Mouse (Mus musculus) embryo, embryonic 10 days (tissue): ENCODE results near the gene Gm10134.
"Not testable (repeated sequence)": the region's sequence is repeated elsewhere in the genome, so short reads cannot be mapped to it uniquely, and the experiment has no call there.

ENCODE experiments used
- DNase-seq: peaks from one replicate; pipeline ENCODE4 v3.0.0-alpha.2; 2015; ENCODE audit warnings: low spot score

Gene Gm10134

GRCm38 (mm10) chr2:28505795-28506194 is at the start of gene Gm10134:
Gene Gm10134, plus strand, starts transcription at chr2:28506095.
- no peak for DNase-seq

DNA sequence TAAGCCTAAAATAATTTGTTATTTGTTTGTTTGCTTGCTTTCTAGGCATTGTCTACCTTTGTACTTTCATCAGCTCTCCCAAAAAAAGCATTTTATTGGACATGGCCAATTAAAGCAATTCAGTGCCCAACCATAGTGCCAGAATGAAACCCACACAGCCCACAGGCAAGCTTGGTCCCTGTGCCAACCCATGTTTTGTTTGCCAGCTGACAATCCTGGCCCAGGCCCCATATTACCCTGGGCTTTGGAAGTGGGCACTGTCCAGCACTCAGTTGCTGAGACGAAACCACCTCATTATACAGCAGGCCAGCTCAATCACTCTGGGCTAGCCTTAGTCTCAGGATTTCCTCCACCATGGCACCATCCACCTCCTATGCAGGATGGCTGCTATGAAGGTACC is 49.3 kb upstream of the Gm10134 start:
- no peak for DNase-seq

DNA sequence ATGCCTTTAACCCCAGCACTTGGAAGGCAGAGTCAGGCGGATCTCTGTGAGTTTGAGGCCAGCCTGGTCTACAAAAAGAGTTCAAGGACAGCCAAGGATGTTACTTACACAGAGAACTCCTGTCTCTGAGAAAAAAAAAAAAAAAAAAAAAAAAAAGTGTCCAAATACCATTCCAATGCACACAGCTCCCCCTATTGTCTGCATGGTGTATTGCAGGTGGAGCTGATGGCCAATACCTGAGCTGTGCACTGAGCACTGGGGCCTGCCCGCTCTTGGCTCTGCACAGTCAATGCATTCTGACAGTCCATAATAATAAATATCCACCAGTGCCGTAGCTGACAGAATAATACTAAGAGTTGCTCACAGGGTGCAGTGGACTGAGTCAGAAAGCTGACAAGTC is 42.0 kb upstream of the Gm10134 start:
- peak; percentile 83 for DNase-seq

DNA sequence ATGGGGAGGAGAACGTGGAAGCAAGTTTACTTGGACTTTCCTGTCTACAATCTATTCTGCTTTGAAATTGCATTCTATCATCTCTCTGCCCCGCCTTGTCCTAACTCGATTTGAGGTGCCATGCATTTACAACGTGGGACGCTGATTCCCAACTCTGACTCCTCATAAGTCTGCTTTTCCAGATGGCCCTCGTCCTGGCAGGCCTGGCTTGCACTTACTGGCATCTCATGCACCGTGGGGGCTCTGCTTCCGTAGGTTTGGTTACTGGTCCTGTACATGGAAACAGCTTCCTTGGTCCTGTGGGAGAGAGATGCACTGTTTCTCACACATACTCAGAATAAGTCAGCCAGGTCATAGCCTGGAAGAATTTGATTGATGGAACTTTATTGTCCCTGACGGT is 41.0 kb upstream of the Gm10134 start:
- no peak for DNase-seq

DNA sequence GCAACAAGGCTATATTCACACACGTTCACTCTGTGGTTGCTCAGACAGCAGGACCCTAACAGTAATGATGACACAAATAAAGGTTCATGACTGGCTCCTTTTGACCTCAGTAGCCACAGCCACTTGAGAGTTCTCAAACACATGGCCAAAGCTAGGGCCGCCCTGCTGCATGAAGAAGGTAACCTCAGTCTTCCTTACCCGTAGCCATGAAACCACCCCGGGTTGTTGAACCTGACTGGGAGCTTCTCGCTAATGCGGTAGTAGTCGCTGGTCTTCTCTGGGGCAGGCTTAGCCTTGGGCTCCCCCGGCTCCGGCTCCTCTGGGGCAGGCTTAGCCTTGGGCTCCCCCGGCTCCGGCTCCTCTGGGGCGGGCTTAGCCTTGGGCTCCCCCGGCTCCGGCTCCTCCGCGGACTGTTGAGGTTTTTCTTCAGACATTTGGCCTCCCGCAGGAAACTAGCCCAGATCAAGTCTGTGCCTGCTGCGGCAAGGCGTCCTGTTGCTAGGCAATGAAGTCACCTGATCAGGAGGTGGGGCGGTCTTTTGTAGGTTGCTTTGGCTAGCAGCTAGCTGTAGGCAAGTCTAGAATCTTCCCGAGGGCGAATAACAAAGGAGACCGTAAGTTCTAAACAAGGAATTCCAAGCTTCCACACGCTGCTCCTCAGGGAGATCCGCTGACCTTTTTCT is 39.9 kb upstream of the Gm10134 start, which contains the start of gene 1700007K13Rik:
1700007K13Rik (minus strand) TSS at position 497 of the 683 bp plus-strand sequence.
- peak; percentile 91 for DNase-seq

DNA sequence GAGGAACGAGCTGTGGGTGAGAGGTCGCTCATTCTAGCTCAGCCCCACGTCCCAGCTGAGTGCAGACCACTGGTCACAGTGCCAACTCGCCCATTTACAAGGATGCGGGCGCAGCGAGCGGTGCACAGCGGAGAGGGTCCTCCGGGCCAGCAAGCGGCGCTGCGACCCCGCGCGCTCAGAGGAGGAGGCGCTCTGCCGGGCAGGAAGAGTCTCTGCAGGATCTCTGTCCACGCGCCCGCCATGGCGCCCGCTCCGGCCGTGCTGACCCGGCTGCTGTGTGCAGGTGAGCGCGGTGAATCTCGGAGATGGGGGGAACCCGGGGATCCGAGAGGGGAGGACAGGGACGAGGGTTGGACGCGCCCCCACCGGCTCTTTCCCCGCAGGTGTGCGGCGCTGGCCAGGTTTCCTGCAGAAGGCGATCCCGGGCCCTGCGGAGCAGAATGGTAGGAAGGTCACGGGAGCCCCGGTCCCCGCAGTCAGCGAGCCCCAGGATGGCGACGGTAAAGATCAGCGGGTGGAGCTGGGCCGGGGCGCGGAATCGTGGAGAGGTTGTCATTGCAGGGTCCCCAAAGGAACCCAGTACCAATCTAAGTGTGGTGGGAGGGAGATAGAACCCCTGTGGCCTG is 37.9 kb upstream of the Gm10134 start, which contains the start of gene Mrps2:
Mrps2 (plus strand) TSS at position 207 of the 626 bp plus-strand sequence.
- peak; percentile 91 for DNase-seq

DNA sequence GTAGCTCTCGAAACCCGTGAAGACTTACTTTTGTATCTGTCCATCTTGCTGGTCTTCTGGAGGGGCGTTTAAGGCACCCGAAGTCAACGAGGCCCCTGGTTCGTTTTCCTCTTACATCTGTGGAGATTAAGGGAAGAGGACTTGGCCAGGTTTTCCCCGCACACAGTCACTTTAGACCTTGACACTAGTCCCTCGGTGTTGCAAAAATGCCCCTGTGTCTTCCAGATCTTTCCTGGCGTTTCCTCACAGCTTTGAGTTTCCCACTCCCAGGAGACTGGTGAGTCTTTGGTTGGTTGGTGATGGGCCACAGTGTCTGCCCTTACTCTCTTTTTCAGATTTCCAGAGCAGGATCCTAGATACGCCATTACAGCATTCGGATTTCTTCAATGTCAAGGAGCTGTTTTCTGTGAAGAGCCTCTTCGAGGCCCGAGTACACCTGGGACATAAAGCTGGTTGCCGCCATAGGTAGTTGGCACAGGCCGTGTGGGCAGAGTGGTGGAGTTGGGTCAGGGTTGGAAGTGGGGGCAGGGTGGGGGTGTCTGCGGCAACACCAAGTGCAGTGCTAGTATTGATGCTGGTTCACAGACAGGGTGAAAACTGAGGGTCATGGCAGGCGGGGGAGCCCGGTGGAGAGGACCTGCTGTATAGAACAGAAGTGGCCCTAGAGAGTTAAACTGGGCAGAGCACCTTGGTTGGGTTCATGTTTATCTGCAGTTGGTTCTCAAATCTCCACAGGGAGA is 37.2 kb upstream of the Gm10134 start:
- DNase-seq, result no peak

GRCm38 (mm10) chr2:28469461-28469860 is 36.4 kb upstream of the Gm10134 start:
- no peak for DNase-seq

GRCm38 (mm10) chr2:28470591-28470990 is 35.3 kb upstream of the Gm10134 start:
- DNase-seq, result no peak

GRCm38 (mm10) chr2:28472011-28472410 is 33.9 kb upstream of the Gm10134 start:
- DNase-seq, result not testable (repeated sequence)

- DNase-seq, result not testable (repeated sequence)
These were observed 27.9 kb upstream of the Gm10134 start for GRCm38 (mm10) chr2:28477993-28478392.

DNA sequence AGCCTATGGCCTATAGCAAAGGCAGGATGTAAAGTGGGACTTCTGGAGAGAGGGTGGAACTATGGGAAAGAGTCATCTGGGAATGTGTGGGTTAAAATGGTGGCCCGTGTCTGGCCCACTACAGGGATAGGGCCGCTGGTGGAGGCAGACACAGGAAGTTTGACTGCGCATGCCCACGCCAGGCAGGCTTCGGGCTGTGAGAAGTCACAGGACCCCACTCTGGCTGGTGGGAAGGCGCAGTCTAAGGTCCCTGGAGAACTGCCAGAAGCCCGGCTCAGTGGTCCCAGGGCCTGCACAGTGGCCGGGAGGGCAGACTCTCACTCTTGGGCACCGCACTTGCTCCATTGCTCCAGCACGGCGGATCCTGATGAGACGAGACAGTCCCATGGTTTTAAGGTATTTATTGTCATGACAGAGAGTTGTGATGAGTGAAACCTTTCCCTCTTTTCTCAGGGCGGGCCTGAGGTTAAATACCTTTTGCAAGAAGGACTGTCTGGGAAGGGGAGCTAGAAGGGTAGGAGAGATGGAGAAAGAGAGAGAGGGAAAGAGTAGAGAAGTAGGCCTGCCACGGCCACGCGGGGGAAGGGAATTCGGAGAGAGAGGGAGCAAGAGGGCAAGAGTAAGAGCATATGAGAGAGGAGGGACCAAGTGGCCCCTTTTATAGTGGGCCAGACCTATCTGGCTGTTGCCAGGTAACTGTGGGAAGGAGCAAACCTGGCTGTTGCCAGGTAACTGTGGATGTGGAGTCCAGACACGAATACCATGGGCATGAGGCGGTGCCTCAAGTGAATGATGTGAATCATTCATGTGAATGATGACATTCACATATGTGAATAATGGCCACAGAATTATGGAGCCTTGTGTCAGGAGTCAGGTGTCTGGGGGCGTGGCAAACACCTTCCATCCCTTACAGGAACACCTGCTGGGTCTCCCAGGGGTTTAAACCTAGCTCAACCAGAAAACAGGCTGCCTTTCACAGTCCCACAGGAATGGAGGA is 26.4 kb upstream of the Gm10134 start:
- DNase-seq, result no peak

DNA sequence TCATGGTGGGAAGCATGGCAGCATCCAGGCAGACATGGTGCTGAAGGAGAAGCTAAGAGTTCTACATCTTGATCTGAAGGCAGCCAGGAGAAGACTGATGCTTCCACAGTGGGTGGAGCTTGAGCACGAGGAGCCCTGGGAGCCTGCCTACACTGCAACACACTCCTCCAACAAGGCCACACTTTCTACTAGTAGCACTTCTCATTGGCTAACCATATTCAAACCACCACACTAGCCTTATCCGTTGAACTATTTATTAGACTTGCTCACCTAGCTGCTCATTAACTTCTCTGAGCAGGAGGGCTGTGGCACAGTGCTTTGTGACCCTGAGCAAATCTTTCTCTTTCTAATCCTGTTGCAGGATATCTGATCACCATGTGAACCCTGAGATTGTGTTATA is 22.0 kb upstream of the Gm10134 start:
- no peak for DNase-seq

DNA sequence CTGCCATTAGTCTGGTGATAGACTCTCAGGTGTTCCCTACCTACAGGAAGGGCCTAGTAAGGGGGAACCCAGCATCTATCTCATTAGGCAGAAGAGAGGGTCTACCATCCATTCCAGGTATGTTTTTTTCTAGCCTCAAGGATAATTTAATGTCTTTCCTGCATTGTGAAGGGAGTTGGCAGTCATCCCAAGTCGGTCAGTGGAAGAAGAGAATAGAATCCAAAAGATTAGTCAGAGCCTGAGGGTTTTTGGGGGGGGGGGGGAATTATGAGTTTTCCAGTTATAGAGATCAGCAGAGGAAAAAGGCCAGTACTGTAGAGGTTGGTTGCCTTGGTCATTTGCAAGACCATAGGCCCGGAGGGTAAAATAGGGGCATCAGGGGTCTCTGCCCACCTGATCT is 11.4 kb upstream of the Gm10134 start:
- DNase-seq, result no peak

DNA sequence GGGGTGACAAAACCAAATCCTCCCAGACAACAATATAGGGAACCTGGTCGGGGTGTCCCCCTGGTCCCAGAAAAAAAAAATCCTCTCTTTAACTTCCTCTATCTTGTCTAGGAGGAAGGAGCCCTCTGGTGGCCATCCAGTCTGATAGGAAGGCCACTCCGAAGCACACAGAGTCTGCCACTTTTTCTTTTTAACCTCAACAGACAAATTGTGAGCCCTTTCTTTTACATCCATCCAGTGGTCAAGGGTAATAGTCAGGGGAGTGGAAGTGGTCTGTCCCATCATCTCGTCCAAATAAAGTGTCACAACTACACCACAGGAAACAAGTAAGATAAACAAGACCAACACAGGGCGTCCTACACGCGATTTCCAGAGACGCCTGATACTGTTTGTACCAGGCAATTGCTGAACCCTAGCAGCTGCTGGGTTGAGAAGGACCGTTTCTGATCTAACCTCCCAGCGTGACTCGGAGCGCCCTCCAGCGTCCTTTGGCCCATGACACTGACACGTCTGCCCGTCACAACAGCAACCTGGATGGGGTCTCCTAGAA is 10.6 kb upstream of the Gm10134 start:
- DNase-seq, result no peak

DNA sequence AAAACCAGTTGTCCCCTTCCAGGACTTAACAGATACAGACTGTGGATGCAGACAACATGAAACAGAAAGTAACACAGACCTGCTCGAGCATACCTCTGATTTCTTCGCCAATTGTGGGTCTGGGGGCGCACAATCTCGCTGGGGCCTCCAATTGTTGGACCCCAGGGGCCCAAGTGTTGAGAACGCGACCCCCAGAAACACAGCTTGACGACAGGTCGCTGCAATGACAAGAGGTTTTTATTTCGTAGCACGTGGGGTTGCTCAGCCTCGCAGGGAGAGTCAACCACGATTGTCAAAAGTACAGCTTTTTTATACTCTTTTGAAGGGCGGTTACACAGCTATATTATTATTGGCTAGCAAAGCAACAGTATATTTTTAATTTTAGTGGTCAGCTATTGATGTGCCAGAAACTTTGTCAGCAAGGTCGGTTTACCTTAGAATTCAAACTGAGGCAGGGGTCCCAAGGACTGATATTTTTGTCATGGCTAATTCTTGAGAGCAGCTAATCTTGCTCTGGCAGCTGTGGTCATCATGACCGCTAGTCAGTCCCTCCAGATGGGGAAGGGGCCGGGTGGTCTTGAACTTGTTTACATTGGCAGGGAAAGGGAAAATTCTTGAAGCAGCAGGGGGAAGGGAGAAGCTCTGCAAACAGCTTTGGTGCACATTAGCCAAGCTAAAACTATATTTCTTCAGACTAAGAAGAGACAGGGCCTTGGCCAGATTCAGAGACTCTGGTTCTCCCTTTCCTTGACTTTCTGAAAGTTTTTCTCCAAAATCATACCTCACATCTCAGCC is 9.9 kb upstream of the Gm10134 start:
- DNase-seq, result no peak

DNA sequence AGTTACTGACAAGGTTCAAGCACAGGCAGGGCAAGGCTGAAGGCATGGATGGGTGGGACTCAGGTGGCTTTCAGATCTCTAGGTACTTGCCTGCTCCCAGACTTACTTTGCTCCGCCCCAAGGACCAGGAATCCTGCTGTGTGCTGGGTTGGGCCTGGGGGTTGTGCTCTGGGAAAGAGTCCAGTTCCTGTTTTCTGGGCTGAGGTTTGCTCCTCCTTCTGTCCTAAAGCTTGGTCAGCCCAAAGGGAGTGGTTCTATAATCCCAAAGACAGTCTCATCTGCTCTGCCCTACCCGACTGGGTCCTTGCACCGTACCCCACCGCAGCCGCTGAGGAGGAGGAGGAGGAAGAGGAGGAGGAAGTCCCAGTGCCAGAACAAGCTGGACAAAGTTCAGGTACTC is 9.2 kb upstream of the Gm10134 start, which contains the start of gene Gbgt1:
Gbgt1 (plus strand) TSS at position 221 of the 400 bp plus-strand sequence.
- no peak for DNase-seq

DNA sequence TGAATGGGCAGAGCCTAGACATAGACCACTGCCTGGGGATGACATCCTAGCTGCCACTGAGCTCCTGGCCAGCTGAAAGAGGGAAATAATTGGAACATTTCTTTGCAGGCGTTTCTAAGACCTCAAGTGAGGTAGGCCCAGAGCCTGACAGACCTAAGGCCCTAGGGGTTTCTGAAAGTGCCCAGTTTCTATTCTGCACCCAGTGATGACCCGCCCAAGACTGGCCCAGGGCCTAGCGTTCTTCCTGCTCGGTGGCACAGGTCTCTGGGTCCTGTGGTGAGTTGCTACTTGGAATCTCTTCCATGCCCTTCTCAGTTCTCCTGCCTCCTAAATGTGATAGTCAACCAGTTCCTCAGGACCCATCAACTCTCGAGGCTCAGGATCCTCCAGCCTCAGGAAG is 8.3 kb upstream of the Gm10134 start:
- no peak for DNase-seq

GRCm38 (mm10) chr2:28498431-28498830 is 7.5 kb upstream of the Gm10134 start:
- DNase-seq, result no peak

DNA sequence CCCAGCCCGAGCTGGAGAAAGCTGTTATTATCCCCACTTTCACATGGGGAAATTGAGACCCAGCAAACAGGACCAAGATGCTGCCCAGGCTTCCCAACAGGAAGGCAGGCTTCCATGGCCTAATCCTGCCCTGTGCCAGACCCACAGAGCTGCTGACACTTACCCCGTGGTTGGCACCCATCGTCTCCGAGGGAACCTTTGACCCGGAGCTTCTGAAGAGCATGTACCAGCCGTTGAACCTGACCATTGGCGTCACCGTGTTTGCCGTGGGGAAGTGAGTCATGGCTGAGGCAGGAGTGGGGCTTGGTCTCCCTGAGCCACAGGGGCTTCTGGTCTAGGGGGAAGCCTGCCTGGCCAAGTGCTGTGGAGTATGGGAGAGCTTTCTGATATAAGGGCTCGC is 2.9 kb upstream of the Gm10134 start:
- DNase-seq, result no peak

DNA sequence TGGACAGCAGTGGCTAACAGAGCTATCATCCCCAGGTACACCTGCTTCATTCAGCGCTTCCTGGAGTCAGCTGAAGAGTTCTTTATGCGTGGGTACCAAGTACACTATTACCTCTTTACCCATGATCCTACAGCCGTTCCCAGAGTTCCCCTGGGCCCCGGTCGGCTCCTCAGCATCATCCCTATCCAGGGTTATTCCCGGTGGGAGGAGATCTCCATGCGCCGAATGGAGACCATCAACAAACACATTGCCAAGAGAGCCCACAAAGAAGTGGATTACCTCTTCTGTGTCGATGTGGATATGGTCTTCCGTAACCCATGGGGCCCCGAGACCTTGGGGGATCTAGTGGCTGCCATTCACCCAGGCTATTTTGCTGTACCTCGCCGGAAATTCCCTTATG is 1.2 kb upstream of the Gm10134 start:
- no peak for DNase-seq
